Mouse (Mus musculus) liver, embryonic 14.5 days (tissue): ENCODE data around the gene 1600002K03Rik.

Experiments used
- CTCF ChIP-seq: IDR thresholded peaks from 2 replicates; pipeline ENCODE4 v1.5.1; 2016; ENCODE audit warnings: antibody characterized with exemption, low read depth, control low read depth
- EP300 ChIP-seq: IDR thresholded peaks from 2 replicates; pipeline ENCODE4 v1.6.1; 2016; ENCODE audit warnings: antibody characterized with exemption, low read depth

DNA sequence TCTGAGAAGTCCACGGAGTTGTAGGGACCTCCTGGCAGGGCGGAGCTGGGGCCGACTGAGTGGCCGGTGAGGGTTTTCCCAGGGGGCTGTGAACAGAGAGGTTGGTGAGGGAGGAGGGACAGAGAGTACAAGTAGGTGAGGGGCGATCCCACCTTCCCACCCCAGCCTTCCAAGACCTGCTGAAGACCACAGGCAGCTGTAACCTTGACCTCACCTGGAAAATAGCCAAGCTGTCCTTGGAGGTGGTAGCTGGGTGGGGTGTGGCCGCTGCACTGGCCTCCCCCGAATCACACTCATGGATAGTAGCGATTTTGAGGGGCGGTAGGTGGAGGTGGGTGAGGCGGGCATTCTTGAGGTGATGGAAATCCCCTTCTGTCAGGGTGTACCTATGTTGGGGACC, 37.6 kb upstream of the 1600002K03Rik start:
- TF ChIP-seq CTCF = no peak
- TF ChIP-seq EP300 = no peak
